Mouse (Mus musculus): ENCODE results near the gene Lrrn4cl. TPM values are rescaled to one million over a fixed set of nuclear protein-coding genes. Genes with fewer than 3 reads are reported as not detected.
"Not testable (repeated sequence)": the region's sequence is repeated elsewhere in the genome, so short reads cannot be mapped to it uniquely, and the experiment has no call there.

Lrrn4cl gene
- polyA plus RNA-seq, 1 experiment from 2014 or later: 0.10 TPM

- peak; percentile 92 for DNase-seq (ENCODE audit: low spot score)
- peak within 1 kb of the TSS; percentile 75 for H3K4me2 ChIP-seq (ENCODE audit: low read depth, low read length)
- peak within 1 kb of the TSS; percentile 74 for H3K4me3 ChIP-seq (ENCODE audit: low read depth, low read length)
- no peaks in the 10 kb centered on the region for H3K27me3 ChIP-seq (ENCODE audit: control insufficient read depth, insufficient read depth, low read length)
- no peaks in the 10 kb centered on the region for H3K9me3 ChIP-seq (replicated peaks; ENCODE audit: control insufficient read depth, low read length)
- H3K9ac ChIP-seq (replicated peaks; ENCODE audit: low read length): peak within 1 kb of the TSS; percentile 95
- 3% methylated on average over 54 of the region's 54 CpGs for WGBS
- peak within 1 kb of the TSS; percentile 63; the same call in 1 of the 2 replicates for H3K27ac ChIP-seq (replicated peaks; ENCODE audit: low read depth, low read length)
- no peaks in the 10 kb centered on the region for H3K4me1 ChIP-seq (ENCODE audit: control insufficient read depth, insufficient read depth, low read length)
- peaks cover 7% of the 10 kb centered on the region for H3K36me3 ChIP-seq (replicated peaks; ENCODE audit: control insufficient read depth, insufficient read depth, low read depth, low read length)
- ATAC-seq (replicated peaks; ENCODE audit: insufficient number of reproducible peaks, low FRiP score, low TSS enrichment, low read depth): peak; percentile 46
Observed at GRCm38 (mm10) chr19:8892829-8893766, 42.5 kb downstream of the Lrrn4cl start, which contains the start of gene Ints5. Ints5 (plus strand) TSS chr19:8893005.

- Histone ChIP-seq H3K4me2 (ENCODE audit: low read depth, low read length) (no peak overlapping the region), H3K4me1 (ENCODE audit: control insufficient read depth, insufficient read depth, low read length) (no peaks in the 10 kb centered on the region), H3K27me3 (ENCODE audit: control insufficient read depth, insufficient read depth, low read length) (no peaks in the 10 kb centered on the region), H3K4me3 (ENCODE audit: low read depth, low read length) (no peak overlapping the region), H3K9me3 (replicated peaks; ENCODE audit: control insufficient read depth, low read length) (no peaks in the 10 kb centered on the region), H3K27ac (replicated peaks; ENCODE audit: low read depth, low read length) (no peak overlapping the region), H3K36me3 (replicated peaks; ENCODE audit: control insufficient read depth, insufficient read depth, low read depth, low read length) (peaks cover 6% of the 10 kb centered on the region), H3K9ac (replicated peaks; ENCODE audit: low read length) (no peak overlapping the region)
- ATAC-seq (replicated peaks; ENCODE audit: insufficient number of reproducible peaks, low FRiP score, low TSS enrichment, low read depth): no peak
- DNase-seq (ENCODE audit: low spot score): no peak
- 91% methylated on average over 9 of the region's 9 CpGs for WGBS
Observed at GRCm38 (mm10) chr19:8895397-8895960, 44.9 kb downstream of the Lrrn4cl start.

GRCm38 (mm10) chr19:8896231-8896630 is 45.7 kb downstream of the Lrrn4cl start:
- not testable (repeated sequence) for H3K27ac ChIP-seq (replicated peaks; ENCODE audit: low read depth, low read length); DNase-seq (ENCODE audit: low spot score); H3K36me3 ChIP-seq (replicated peaks; ENCODE audit: control insufficient read depth, insufficient read depth, low read depth, low read length); H3K4me2 ChIP-seq (ENCODE audit: low read depth, low read length); H3K9ac ChIP-seq (replicated peaks; ENCODE audit: low read length); H3K4me3 ChIP-seq (ENCODE audit: low read depth, low read length); H3K4me1 ChIP-seq (ENCODE audit: control insufficient read depth, insufficient read depth, low read length); ATAC-seq (replicated peaks; ENCODE audit: insufficient number of reproducible peaks, low FRiP score, low TSS enrichment, low read depth); H3K27me3 ChIP-seq (ENCODE audit: control insufficient read depth, insufficient read depth, low read length); H3K9me3 ChIP-seq (replicated peaks; ENCODE audit: control insufficient read depth, low read length)
- WGBS: 85% methylated on average over 5 of the region's 5 CpGs

- H3K4me1 ChIP-seq (ENCODE audit: control insufficient read depth, insufficient read depth, low read length); H3K9me3 ChIP-seq (replicated peaks; ENCODE audit: control insufficient read depth, low read length); H3K27me3 ChIP-seq (ENCODE audit: control insufficient read depth, insufficient read depth, low read length); H3K36me3 ChIP-seq (replicated peaks; ENCODE audit: control insufficient read depth, insufficient read depth, low read depth, low read length): not testable (repeated sequence)
- WGBS: 22% methylated on average over 21 of the region's 21 CpGs
- H3K27ac ChIP-seq (replicated peaks; ENCODE audit: low read depth, low read length): peak overlapping the region; percentile 56; the same call in 1 of the 2 replicates
- peak overlapping the region; percentile 46 for H3K9ac ChIP-seq (replicated peaks; ENCODE audit: low read length)
- peak overlapping the region; percentile 44 for H3K4me2 ChIP-seq (ENCODE audit: low read depth, low read length)
- peak overlapping the region; percentile 80 for H3K4me3 ChIP-seq (ENCODE audit: low read depth, low read length)
- DNase-seq (ENCODE audit: low spot score) (peak; percentile 47), ATAC-seq (replicated peaks; ENCODE audit: insufficient number of reproducible peaks, low FRiP score, low TSS enrichment, low read depth) (peak; percentile 19)
Observed at GRCm38 (mm10) chr19:8897211-8897864, 46.8 kb downstream of the Lrrn4cl start.

GRCm38 (mm10) chr19:8897865-8898495 is 47.4 kb downstream of the Lrrn4cl start, which contains the start of gene Ganab:
Ganab (plus strand) TSS chr19:8898071.
- WGBS: under 1% methylated on average over 53 of the region's 53 CpGs
- Histone ChIP-seq H3K9ac (replicated peaks; ENCODE audit: low read length) (peak within 1 kb of the TSS; percentile 81), H3K4me2 (ENCODE audit: low read depth, low read length) (peak within 1 kb of the TSS; percentile 72), H3K4me1 (ENCODE audit: control insufficient read depth, insufficient read depth, low read length) (no peaks in the 10 kb centered on the region), H3K4me3 (ENCODE audit: low read depth, low read length) (peak within 1 kb of the TSS; percentile 80), H3K9me3 (replicated peaks; ENCODE audit: control insufficient read depth, low read length) (no peaks in the 10 kb centered on the region), H3K27me3 (ENCODE audit: control insufficient read depth, insufficient read depth, low read length) (no peaks in the 10 kb centered on the region), H3K36me3 (replicated peaks; ENCODE audit: control insufficient read depth, insufficient read depth, low read depth, low read length) (peaks cover 3% of the 10 kb centered on the region), H3K27ac (replicated peaks; ENCODE audit: low read depth, low read length) (peak within 1 kb of the TSS; percentile 78)
- DNase-seq (ENCODE audit: low spot score): peak; percentile 99
- ATAC-seq (replicated peaks; ENCODE audit: insufficient number of reproducible peaks, low FRiP score, low TSS enrichment, low read depth): peak; percentile 98

GRCm38 (mm10) chr19:8898576-8898975 is 48.0 kb downstream of the Lrrn4cl start:
- Histone ChIP-seq H3K9me3 (replicated peaks; ENCODE audit: control insufficient read depth, low read length) (no peaks in the 10 kb centered on the region), H3K4me3 (ENCODE audit: low read depth, low read length) (peak overlapping the region; percentile 80), H3K4me1 (ENCODE audit: control insufficient read depth, insufficient read depth, low read length) (no peaks in the 10 kb centered on the region), H3K27ac (replicated peaks; ENCODE audit: low read depth, low read length) (peak overlapping the region; percentile 78; the same call in 1 of the 2 replicates), H3K4me2 (ENCODE audit: low read depth, low read length) (peak overlapping the region; percentile 72), H3K36me3 (replicated peaks; ENCODE audit: control insufficient read depth, insufficient read depth, low read depth, low read length) (peaks cover 3% of the 10 kb centered on the region), H3K9ac (replicated peaks; ENCODE audit: low read length) (peak overlapping the region; percentile 81), H3K27me3 (ENCODE audit: control insufficient read depth, insufficient read depth, low read length) (no peaks in the 10 kb centered on the region)
- 12% methylated on average over 13 of the region's 13 CpGs for WGBS
- no peak for DNase-seq (ENCODE audit: low spot score)
- ATAC-seq (replicated peaks; ENCODE audit: insufficient number of reproducible peaks, low FRiP score, low TSS enrichment, low read depth): 0 out of 2 replicates have a peak, but pooled peaks have one; percentile 1

GRCm38 (mm10) chr19:8899079-8899478 is 48.5 kb downstream of the Lrrn4cl start:
- H3K27ac ChIP-seq (replicated peaks; ENCODE audit: low read depth, low read length): no peak overlapping the region
- peaks cover 3% of the 10 kb centered on the region for H3K36me3 ChIP-seq (replicated peaks; ENCODE audit: control insufficient read depth, insufficient read depth, low read depth, low read length)
- WGBS: 68% methylated on average over 3 of the region's 3 CpGs
- no peak for DNase-seq (ENCODE audit: low spot score)
- peak overlapping the region; percentile 80 for H3K4me3 ChIP-seq (ENCODE audit: low read depth, low read length)
- no peaks in the 10 kb centered on the region for H3K9me3 ChIP-seq (replicated peaks; ENCODE audit: control insufficient read depth, low read length)
- peak overlapping the region; percentile 81 for H3K9ac ChIP-seq (replicated peaks; ENCODE audit: low read length)
- no peak for ATAC-seq (replicated peaks; ENCODE audit: insufficient number of reproducible peaks, low FRiP score, low TSS enrichment, low read depth)
- no peaks in the 10 kb centered on the region for H3K4me1 ChIP-seq (ENCODE audit: control insufficient read depth, insufficient read depth, low read length)
- H3K4me2 ChIP-seq (ENCODE audit: low read depth, low read length): peak overlapping the region; percentile 72
- H3K27me3 ChIP-seq (ENCODE audit: control insufficient read depth, insufficient read depth, low read length): no peaks in the 10 kb centered on the region

Measured in embryonic facial prominence, embryonic 11.5 days (tissue).